Mouse (Mus musculus) WW6 (cell line): ENCODE measurements around the gene Gsap.
"Not testable (repeated sequence)": the region's sequence is repeated elsewhere in the genome, so short reads cannot be mapped to it uniquely, and the experiment has no call there.

Experiments
- DNase-seq: peaks from one replicate; pipeline ENCODE4 v3.0.0-alpha.2; 2013; ENCODE audit warnings: low read depth, low spot score

The Gsap gene

GRCm38 (mm10) chr5:21261202-21261844 is 75.3 kb downstream of the Gsap start:
- DNase-seq = no peak

DNA sequence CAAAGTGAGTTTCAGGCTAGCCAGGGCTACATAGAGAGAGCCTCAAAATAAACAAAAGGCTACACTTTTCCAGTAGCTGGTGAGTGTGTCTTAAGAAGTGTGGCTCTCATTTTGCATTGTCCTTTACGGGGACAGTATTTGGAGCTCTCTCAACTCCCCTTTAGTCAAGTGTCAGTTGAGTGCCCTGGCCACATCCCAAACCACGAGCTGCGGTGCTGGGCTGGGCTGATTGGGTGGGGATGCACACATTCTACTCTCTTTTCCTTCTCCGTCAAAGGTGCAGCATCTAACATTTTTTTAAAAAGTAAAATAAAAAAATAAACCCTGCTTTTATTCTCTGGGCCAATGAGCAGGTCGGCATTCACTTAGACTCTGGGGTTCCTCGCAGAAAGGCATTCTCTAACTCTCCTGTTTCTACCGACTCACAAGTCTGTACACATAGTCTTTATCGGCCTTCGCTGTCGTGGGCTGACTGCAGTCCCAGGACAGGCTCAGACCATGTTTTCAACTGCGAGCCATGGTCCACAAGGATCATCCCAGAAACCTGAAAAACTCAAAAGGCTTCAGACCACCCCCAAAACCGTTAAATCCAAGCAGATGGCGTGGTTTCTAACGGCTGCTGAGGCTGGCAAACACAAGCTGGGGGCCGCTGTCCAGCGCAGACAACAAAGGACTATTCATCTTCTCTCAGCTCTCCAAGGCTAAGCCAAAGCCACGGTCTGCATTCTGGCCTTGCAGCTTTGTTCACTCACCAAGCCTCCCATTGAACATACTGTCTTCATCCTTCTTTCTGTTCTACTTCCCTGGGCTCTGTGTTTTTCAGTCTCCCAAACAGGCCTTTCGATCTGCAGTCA is 77.4 kb downstream of the Gsap start:
- no peak for DNase-seq

GRCm38 (mm10) chr5:21264352-21265021 is 78.4 kb downstream of the Gsap start:
- no peak for DNase-seq

DNA sequence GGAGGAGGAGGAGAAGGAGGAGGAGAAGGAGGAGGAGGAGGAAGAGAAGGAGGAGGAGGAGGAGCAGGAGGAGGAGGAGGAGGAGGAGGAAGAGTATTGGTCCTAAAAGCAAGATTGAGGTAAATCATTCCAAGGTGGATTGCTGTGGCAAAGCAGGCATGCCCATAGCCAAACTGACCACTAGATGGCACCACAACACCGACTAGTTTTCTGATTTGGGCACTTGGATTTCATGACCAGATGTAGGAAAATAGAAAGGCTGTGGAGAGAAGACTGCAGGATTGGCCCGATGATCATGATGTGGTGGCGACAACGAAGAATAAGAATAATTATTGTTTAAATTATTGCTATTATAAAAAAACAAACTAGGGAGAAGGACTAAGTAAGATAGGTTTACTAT is 79.0 kb downstream of the Gsap start:
- peak; percentile 36 for DNase-seq

DNA sequence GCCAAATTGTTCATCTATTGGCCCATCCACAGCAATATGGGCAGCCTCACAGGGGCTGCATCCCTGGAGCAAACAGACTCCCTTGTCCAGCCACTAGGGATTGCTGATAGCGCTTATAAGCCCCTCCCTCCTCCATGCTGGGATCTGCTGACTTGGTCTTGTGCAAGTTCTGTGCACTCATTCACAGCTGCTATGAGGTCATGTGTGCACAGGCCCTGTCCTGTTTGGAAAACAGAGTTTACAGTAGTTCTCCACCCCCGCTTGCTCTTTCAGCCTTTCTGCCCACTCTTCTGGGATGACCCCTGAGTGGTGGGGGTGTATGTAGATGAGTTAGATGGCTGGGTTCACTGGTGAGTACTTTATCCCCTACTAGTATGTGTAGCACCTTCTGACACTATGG is 81.0 kb downstream of the Gsap start:
- no peak for DNase-seq

- no peak for DNase-seq
Observed at GRCm38 (mm10) chr5:21269446-21269845, 83.4 kb downstream of the Gsap start.

DNA sequence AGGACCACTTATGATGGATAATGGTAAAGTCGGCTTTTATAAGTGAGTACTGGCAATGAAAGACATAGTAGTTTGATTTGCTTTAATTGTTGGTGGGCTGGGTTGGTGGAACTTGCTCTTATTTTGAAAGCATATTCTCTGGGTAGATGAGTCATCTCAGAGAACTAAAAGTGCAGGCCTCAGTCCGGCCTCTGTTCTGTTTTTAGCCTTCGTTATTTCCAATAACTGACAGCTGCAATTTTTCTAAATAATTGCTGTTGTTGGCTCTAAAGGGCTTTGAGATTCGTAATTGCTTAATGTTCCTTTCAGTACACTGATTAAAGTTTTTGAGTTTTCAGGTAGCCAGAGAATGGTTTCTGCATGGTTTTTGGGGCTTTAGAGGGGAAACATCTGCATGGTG is 84.7 kb downstream of the Gsap start:
- DNase-seq = no peak

DNA sequence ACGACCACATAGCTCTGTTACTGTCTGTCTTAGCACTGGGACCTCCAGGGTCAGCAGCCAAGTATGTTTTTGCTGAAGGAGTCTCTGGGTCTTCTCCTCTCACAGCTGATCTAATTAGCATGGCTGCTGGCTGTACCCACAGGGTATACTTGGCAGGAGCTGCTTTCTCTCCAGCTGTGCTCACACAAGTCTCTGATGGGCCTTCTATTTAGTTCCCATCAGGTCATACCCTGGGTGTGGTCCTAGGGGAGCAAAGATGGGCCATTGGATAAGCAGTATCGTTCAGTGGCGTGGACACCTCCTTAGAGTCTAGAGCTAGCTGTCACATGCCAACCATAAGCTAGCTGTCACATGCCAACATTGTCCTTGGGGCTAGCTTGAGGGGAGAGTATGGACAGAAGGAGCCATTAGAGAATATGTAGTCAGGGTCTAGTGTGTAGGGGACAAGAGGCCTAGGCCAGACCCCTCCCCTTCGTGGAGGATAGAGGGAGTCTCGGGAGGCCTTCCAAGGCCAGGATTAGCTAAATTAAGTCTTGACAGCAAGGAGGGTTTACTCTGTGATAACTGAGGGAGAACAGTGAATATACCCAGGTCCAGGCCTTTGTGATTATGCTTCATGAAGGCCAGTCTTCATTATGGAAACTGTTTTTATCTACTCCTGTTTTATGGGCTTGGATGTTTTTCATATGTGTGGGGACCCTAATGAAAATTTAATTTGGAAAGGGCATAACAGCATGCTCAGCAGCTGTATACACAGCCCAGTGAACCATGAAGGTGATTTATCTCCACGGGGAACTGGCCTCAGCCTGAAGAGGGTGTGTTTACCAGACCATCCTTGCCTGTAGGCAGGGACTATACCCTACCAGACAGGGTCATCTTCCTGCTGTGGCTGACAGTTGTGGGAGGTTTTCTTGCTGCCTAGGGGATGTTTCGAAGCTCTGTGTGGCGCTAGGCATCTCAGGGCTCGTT is 85.6 kb downstream of the Gsap start:
- DNase-seq = no peak

DNA sequence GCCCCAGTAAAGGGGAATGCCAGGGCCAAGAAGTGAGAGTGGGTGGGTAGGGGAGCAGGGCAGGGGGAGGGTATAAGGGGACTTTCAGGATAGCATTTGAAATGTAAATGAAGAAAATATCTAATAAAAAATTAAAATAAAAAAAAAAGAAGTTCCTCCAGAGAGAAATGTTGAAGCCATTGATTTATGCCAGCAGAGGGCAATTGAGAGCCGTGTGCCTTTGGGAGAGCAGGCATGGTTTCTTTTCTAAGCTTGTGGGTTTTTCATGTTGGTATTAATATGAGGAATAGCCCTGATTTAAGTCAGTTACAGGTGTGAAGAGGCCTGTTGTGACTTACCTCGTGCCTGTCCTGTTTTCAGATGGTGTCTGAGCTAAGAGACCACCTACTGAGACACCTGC is 91.6 kb downstream of the Gsap start:
- DNase-seq = not testable (repeated sequence)

DNA sequence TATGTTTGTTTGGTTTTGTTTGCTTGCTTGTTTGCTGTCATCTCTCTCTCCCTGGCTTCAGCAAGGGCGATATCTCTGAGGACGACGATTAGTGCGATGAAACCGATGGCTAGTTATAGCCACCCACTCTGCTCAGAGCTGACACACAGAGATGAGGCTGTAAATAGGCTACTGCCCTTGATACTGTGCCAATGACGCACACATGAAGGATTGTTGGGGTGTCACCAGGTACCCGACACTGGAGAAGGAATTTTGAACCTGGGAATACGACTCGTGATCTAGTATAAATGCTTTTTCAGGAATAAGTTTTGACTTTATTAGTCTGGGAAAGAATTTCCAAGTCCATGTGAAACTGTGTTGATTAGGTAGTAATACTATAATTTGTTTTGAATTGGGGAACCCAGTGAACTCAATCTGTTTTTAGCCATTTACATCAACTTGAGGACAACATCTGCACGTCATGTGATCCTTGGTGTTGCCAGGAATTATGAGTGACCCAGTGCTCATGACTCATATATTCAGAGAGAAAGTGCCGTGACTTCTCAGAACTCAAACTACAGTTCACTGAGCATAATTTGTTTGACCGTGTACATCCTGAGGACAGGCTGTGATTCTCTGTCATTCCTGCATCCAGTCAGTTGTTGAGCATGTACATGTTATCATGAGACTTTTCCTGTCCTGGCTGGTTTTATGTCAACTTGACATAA is 97.5 kb downstream of the Gsap start:
- DNase-seq = no peak

GRCm38 (mm10) chr5:21288658-21289435 is 102.8 kb downstream of the Gsap start:
- DNase-seq = no peak

DNA sequence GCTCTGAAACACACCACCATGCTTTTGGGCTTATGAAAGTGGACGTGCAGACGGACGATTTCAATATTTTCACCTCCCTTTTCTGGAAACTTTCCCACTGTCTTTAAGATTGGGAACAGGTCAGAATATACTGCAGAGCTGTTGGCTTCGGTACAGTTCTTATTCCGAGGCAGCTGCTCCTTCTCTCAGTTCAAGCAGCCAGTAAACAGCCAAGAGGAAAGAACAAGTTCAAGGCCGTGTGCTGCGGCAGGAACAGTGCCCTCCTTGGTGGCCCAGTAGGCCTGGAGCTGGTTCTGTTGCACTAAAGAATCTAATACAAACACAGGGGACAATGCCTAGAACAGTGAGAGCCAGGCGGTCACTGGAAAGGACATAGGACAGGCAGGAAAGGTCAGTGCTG is 104.5 kb downstream of the Gsap start:
- DNase-seq = no peak

DNA sequence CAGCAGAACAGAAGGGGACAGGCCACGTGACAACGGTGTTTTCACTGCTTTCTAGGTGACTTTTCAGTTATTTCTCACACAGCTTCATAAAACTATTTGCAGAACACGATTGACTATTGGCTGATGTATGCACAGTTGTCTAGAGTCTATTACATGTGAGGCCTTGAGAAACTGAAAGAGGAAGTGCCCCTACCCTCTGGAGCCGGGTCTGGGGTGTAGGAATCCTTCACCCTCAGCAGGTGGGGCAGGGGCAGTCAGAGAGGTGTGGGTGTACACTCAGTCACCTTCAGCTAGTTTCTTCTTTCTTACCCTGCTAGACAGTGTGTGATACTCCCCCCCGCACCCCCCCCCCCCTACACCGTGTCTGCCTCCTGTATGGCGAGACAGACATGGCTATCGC is 109.6 kb downstream of the Gsap start:
- no peak for DNase-seq

- no peak for DNase-seq
Observed at GRCm38 (mm10) chr5:21299076-21299755, 113.2 kb downstream of the Gsap start.

DNA sequence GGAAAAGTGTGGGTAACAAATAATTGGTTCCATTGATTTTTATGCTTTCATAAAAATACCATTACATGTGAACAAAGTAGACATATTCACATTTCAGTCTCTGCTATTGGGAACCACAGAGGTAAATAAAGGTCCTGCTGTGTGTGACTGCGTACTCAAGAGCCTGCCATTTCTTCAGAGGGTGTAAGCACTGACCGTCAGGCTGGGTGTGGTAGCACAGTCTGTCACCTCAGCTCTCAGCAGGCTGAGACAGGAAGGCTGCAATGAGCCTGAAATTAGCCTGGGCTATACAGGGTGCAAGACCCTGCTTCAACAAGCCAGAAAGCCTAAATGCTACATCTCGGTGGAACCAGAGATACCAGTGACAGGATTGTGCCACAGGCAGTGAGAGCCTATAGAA is 114.0 kb downstream of the Gsap start:
- no peak for DNase-seq

DNA sequence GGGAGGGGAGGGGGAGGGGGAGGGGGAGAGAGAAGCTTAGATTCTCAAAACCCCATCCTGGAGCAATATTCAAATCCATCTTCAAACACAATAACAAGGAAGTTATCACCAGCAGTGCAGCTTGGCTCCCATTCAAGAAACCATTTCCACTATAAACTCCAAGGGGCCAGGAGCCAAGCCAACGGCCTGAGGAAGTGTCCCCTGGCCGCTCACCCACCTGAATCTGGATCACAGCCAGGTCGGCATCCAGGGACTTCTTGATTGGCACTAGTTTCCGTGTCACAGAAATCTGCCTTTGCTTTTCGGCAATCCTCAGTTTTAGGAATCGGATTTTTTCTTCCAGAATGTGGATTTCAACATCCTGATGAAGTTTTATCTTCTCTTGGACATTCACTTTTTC is 115.0 kb downstream of the Gsap start:
- DNase-seq = no peak

- no peak for DNase-seq
Observed at GRCm38 (mm10) chr5:21307165-21307564, 121.1 kb downstream of the Gsap start.

DNA sequence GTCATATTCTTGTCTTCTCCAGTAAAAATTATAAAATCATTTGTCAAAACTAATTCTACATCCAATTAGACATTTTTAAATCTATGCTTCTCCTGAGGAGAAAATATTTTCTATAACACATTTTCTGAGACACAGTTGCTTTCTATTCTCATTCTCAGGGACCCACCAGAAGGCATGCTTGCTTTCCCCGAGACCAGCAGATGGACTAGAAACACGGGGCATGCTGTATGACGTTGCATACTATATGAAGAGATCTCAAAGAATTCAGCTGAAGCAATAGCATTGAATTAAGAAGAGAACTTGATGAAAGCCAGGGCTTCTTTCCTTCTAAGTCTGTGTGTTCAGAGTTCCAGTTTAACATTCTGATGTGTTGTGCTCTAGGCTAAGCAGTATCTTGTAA is 128.6 kb downstream of the Gsap start:
- DNase-seq = no peak

DNA sequence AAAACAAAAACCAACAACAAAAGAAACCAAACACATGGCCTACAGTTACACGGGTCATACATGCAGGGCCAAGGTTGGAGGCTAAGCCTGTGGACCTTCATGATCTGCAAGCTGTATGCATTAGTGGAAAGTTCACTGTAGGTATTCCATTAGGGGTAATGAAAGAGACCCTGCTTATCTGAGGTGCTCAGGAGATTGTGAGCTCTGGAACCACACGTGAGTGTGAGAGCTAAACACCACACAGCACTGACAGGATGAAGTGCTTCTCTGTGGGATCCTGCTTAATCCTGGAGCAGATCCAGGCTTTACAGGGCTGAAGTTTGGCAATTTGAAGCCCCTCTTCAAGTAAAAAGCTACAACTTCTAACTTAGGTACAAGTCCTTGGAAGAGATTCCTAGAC is 134.1 kb downstream of the Gsap start:
- DNase-seq = no peak

DNA sequence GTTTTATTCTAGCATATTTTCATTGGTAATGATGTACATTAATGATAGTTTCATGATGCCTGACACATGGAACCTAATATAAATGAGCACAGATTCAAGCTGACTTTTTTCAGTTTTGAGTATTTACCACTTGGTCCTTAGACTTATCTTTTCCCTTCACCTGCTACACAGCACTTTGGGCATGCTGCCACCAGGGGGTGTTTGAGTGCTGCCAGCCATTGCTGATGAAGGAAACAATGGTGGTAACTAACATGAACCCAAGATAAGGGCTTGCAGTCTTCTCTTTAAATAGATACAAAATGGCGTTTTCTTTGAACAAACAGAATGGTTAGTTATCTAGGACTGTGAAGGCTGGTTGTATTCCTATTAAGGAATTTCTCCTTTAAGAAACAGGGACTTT is 140.4 kb downstream of the Gsap start:
- DNase-seq = peak; percentile 28
